Mouse (Mus musculus) thymus, adult 18-20 months (tissue): Measurements from ENCODE around the gene Olfr1223.
"Not testable (repeated sequence)": the region's sequence is repeated elsewhere in the genome, so short reads cannot be mapped to it uniquely, and the experiment has no call there.

Experiments used
- DNase-seq, 2 experiments: peaks; one replicate each; pipeline ENCODE4 v3.0.0; 2022; ENCODE audit warnings: mixed read lengths in 2 of 2

Gene Olfr1223

DNA sequence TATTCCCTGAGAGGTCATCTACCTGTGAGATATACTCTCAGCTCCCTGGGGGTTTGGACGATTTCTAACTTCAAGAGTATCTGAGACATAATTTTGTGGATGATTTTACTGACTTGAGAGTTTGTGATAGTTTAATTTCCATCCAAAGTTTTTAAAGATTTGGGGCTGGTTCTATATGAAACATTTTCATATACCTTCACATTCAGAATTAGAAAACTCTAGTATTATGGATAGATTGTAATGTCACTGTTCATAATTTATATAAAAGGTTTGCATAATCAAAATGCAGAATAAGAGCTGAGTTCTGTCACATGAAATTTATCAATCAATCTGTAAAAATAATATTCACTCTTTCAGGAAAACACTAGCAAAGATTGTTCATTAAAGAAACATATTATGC is at the start of gene Olfr1223:
TSS of gene Olfr1223 (minus strand) at position 101 of the 400 bp plus-strand sequence.
- no peak for DNase-seq

DNA sequence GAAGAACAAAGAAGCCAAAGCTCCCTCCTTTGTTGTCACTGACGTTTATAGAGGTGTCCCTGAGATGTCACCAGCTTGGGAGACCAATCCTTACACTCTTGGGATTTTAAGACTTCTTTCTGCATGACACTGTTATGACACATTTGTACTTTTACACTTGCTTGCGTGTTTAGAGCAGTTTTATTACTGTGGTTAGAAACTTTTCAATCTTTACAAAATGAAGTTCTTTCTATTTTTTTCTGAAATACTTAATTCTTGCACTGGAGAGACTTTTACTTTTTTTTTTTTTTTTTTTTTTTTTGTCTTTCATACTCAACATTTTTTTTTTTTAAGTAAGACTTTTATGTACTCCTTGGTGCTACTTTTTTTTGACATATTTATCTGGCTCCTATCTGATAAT is 48.6 kb upstream of the Olfr1223 start, which contains the start of gene Olfr1226:
TSS of gene Olfr1226 (minus strand) at position 101 of the 400 bp plus-strand sequence.
- no peak for DNase-seq

DNA sequence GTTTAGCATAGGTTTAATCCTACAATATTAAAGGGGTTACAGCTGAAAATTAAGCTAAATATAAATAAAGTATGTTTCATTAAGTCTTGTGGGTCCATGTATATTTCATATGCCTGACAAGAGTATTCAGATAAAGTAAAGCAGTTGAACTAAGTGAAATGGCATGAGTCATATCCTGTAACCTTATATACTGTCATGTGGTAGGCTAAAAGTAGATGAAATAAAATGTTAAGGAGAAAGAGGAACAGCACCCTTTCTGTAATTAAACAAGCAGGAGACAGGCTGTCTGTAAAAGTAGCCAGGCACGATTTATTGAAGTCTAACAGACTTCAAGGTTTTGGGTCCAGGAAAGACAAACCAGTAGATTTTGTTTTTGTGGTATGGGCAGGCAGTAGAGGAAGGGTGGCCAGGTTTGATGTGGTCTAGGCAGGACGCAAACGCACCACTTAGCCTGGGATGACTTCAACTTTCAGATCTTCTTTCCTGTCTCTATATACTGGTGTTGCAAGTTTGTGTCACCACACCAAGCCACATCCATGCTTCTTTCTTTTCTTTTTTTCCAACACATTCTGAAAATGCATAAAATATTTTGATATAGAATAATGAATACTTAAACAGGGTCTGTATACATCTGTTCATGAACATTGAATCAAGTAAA is 45.1 kb upstream of the Olfr1223 start:
- no peak for DNase-seq

DNA sequence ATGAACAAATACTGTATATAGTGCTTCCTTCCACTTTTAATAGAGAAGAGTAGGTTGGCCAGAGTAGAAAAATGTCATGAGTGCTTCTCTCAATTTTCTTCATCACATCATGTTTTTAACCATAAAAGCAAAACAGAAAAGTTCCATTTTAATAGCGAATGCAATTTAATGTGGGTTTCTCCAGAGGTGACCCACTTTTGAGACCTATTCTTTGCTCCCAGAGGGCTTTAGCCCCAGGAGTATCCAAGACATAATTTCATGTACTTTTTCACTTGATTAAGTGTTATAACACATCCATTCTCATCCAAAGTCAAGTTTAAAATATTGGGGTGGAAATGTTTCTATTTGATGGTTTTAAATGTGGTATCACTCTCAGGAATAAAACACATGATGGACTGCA is 23.2 kb upstream of the Olfr1223 start, which contains the start of gene Olfr1225:
TSS of gene Olfr1225 (minus strand) at position 101 of the 400 bp plus-strand sequence.
- DNase-seq = no peak

DNA sequence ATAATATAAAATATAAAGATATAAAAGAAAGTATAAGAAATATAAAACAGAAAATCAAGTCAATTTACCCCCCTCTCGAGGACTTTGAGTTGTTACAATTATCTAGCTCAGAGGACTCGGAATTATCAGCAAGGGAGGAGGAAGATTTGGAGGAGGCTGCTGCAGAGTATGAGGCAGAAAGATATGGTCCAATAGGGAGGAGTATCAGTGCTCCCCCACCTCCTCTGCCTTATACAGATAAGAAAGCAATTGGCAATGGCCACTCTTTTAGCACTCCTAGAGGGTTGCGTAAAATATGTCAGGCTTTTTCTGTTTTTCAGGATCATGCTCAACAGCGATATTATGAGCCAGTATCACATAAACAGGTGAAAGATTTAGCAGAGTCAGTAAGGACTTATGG is 13.4 kb upstream of the Olfr1223 start:
- not testable (repeated sequence) for DNase-seq

DNA sequence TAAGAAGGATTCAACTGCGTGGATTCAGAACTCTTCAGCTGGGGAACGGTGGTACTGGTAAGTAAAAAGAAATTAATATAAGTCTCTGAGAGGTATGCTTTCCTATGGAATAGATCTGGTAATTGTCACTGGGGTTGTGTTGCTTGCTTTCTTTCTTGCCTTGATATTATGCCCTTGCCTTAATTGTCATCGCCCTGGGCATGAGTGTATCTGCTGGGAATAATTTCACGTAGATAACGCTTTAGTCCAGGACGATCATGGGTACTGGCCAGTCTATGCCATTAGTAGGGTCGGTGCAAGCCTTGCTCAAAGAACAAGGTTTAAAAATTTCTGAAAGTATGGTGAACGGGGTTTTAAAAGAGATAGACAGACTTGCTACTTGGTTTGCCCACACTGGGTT is 12.6 kb upstream of the Olfr1223 start, which contains the start of gene Olfr1224-ps1:
TSS of gene Olfr1224-ps1 (minus strand) at position 101 of the 400 bp plus-strand sequence.
- not testable (repeated sequence) for DNase-seq

DNA sequence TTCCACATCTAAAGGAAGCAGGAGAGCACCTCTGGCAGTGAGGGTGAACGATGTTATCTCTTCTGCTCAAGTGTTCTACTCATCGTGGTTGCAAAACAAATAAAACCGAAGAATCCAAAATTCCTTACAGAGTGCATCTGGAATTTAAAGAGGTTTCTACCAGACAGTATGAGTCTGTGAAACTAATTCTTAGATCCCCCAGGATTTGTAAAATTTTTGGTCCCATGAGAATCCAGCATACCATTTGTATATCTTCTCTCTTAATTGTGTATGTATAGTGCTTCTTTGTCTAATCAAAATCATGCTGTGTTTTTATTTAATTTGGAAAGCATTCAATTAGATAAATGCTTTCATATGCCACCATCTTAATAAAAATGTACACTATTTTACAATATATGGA is 18.4 kb downstream of the Olfr1223 start, which contains the start of gene Olfr1222:
TSS of gene Olfr1222 (minus strand) at position 101 of the 400 bp plus-strand sequence.
- DNase-seq = no peak

DNA sequence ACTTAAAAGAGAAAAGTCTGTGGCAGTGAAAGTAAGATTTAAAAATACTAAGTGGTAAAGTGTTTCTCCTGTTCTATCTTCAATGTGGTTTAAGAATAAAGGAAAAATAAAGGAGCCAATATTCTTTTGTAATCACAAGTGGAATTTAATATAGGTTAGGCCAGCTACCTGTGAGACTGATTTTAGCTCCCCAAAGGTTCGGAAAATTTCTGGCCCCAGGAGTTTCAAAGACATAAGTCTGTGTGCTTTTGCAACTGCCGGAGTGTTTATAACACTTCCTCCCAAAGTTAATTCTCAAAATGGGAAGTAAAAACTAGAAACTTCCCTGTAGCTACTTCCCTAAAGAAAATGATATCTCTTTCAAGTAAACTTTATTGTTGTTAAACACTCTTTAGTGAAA is 34.2 kb downstream of the Olfr1223 start, which contains the start of gene Olfr1221:
TSS of gene Olfr1221 (minus strand) at position 101 of the 400 bp plus-strand sequence.
- DNase-seq = no peak

DNA sequence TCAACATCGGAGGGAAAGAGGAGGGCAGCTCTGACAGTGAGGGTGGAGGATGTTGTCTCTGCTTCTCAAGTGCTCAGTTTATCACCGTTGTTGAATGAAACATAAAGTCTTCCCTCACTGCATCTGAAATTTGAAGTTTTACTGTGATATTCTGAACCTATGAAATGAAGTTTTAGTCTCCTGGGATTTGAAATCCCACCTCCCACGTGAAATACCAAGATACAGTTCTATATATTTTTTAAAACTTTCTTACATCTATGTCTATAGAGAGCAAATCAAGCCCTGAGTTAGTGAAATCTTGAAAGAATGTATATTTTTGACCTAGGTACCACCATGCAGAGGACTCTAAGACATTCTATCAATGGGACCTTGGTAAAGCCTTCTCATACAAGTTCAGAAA is 44.6 kb downstream of the Olfr1223 start, which contains the start of gene Olfr1220:
TSS of gene Olfr1220 (minus strand) at position 101 of the 400 bp plus-strand sequence.
- no peak for DNase-seq

DNA sequence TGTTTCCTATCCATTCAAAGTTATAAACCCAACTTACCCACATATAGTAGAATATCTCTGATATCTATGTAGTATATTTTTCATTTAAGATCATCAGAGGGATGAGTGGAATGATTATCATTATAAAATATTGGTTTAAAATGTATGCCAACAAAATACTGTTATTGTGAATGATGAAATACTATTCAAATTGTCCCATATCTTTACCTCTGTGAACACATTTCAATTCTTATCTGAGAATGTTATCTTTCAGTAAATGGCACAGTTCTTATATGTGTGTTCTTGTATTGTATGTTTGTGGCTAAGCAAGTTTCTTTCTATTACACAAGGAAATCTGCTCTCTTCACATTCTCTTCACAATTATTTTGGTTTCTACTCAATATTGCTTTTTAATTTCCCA is 45.7 kb downstream of the Olfr1223 start:
- DNase-seq = no peak

DNA sequence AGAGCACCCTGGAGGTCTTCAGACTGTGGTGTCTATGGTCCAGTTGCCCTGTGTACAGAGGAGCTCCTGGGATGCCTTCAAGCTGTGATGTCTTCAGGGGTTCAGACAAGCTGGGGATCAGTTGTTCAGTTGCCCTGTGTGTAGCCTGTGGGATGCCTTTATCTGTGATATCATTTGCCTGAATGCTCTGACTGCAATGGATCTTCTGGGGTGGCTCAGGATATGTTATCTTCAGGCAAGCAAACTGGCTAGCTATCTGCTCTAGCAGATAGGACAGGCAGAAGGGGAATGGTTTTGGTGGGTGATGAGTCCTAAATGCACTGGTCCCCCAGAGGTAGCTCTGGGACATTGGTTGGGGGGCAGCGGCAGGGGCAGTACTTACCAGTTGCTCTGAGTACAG is 57.5 kb downstream of the Olfr1223 start:
- DNase-seq = no peak
